Mouse (Mus musculus) urinary bladder, adult 18-20 months (tissue): ENCODE measurements around the gene Myt1l.
A peak's percentile ranks its signal among the peaks of the same experiment; 100 is the strongest.

Experiments
- DNase-seq, 2 experiments: peaks; one replicate each; pipeline ENCODE4 v3.0.0; 2022; ENCODE audit warnings: low spot score in 2 of 2, mixed read lengths in 2 of 2

Gene Myt1l

GRCm38 (mm10) chr12:29655197-29655632 lies 127.0 kb downstream of the Myt1l start:
- no peak for DNase-seq

- no peak for DNase-seq
These were observed 127.5 kb downstream of the Myt1l start for GRCm38 (mm10) chr12:29655673-29656072.

DNA sequence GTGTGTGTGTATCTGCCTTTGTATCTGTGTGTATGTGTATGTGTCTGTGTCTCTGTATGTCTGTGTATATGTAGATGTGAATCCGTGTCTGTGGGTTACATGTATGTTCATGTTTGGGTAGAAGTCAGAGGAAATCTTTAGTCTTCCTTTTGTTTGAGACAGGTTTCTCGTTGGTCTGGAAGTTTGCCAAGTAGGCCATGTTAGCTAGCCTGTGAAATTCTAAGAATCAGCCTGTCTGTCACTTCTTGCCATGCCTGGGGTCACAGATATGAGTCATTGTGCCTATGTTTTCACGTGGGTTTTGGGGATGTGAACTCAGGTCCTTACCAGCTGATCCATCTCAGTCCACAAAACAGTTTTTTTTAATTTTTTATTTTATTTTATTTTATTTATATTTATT lies 128.9 kb downstream of the Myt1l start:
- no peak for DNase-seq

DNA sequence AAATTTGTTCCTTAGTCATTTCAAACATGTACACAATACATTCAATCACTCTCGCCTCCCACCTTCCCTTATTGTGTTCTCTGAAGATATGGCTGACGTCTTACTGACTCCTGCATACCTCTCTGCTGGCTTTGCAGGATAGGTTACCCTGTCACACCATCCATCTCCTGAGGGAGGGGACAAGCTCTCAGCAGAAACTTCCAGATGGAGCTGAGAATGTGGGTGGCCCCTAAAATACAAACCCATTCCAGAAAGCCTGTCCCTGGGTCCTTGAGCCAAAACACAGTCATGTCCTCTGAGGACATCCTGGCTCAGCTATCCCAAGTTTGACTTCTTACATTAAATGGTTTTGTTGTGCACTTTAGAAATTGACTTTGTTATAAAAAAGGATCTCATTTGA lies 129.7 kb downstream of the Myt1l start:
- DNase-seq = no peak

- DNase-seq = no peak
These were observed 143.8 kb downstream of the Myt1l start for GRCm38 (mm10) chr12:29671984-29672383.

DNA sequence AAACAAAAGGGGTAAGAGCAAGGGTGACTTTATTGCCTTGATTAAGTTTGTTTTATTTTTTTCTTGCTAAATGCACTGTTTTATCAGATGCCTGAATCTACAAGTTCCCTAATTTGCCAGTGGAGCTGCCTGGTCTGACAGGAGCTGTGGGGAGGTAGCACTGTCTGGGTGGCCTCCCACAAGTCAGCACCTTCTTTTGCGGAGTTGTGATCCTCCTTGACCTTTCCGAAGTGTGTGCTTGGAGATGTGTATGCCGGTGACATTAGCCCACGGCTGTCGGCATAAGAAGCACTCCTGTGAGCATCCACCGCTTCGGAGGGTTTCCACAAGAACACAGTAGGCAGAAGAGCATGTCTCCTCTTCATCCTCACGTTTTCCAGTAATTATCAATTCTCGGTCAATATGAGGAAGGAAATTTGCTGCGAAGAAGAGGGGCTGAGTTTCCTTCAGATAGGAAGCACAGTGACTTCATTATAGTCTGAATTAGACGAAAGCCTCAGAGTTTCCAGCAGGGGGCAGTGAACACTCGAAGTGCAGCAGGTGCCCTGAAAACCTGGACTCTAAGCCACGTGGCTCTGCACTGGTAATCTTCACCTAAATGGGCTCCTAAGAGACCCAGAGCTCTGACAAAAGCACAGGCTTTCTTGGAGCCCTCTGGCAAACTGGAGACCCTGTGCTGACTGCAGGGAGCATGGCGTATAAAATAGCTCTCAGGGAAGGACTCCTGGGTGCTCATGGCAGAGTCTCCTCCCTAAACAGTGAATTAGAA lies 147.6 kb downstream of the Myt1l start:
- peak in 1 of 2 experiments; percentile 28 for DNase-seq

DNA sequence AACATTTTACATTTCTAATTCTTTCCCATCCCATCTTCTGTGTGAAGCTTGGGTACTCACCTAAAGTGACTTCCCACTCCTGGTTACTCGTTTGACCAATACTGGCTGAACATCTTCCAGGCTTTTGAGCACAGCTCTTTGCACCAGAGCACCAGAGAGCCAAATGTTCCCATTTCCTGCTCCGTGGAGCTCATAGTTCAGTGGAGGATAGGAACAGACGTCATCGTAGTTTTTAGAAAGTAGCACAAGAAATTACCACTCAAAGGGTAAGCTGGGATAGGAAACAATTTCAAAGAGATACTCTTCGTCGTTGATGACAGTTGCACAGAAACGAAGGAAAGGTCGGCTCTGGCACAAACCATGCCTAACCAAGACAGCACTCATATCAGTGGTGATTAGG lies 154.2 kb downstream of the Myt1l start:
- no peak for DNase-seq

GRCm38 (mm10) chr12:29682946-29683345 lies 154.8 kb downstream of the Myt1l start:
- no peak for DNase-seq

GRCm38 (mm10) chr12:29686241-29686640 lies 158.1 kb downstream of the Myt1l start:
- DNase-seq = no peak

- no peak for DNase-seq
These were observed 163.4 kb downstream of the Myt1l start for GRCm38 (mm10) chr12:29691566-29691965.

DNA sequence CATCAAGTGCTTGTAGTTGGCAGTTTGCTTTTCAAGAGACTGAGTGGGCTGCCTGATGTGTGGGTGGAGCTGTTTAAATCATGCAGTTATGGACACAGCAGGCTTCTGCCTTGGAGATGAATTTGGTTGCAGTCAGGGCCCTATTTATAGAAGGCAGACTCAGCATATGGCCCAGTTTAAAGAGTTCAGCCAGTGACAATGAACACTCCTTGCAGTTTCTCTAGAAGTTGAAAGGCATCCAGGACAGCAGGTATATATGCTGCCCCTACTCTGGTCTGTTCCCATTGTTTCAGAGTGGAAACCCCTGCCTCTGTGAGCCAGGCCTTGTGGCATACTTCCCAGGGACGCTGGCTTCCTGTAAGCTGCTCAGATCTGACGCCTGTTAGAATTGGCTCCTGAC lies 167.0 kb downstream of the Myt1l start:
- no peak for DNase-seq

- DNase-seq = no peak
These were observed 169.6 kb downstream of the Myt1l start for GRCm38 (mm10) chr12:29697526-29698500.

GRCm38 (mm10) chr12:29698541-29698940 lies 170.4 kb downstream of the Myt1l start:
- no peak for DNase-seq

DNA sequence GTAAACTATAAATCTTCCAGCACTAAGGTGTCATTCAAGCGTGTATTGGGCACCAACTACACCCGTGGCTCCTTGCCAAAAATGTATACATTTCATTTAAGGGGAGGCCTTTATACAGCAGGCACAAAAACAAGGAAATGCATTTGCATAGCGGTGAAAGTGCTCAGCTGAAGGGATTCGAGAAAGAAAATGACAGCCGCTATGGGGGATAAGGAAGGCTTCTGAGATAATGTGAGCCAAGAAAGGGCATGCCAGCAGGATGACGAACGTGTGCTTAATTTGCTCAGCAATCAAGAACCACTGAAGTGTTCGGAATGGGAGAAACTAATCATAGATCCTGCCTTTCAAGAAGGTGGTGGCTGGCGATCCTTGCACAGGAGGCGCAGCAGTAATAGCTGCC lies 170.8 kb downstream of the Myt1l start:
- no peak for DNase-seq

GRCm38 (mm10) chr12:29699386-29699785 lies 171.2 kb downstream of the Myt1l start:
- no peak for DNase-seq

DNA sequence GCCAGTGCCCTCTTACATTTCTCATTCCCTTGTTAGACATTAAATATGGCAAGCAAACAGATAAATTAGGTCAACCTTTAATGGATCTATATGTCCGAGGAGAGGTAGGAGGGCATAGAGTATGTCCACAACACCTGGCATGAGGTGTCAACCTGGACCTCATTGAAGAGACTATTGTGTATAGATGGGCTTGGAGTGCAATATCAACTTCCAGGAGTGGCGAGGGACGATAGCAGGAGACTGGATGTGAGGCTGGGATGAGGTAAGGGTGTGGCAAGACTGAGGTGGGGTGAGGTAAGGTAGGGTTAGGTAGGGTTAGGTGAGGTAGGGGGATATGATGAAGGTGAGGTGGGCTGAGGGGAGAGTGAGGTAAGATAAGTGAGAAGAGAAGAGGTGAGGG lies 171.8 kb downstream of the Myt1l start:
- DNase-seq = no peak

DNA sequence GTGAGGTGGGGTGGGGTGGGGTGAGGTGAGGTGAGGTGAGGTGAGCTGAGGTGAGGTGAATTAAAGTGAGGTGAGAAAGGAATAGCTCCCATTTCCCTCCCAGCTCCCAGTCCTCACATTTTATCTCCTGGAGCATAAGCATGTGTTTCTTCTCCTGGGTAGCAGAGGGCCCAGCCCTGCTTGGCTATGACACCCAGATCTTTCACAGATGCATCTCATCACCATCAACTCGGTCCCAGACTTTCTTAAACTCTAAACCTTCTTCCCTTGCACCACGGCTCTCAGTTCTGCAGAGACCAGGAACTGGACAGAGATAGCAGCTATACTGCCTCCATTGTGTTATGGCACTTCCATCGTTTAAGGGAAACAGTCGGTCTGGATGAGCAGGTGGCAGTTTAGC lies 172.9 kb downstream of the Myt1l start:
- no peak for DNase-seq

GRCm38 (mm10) chr12:29701731-29702316 lies 173.6 kb downstream of the Myt1l start:
- no peak for DNase-seq

DNA sequence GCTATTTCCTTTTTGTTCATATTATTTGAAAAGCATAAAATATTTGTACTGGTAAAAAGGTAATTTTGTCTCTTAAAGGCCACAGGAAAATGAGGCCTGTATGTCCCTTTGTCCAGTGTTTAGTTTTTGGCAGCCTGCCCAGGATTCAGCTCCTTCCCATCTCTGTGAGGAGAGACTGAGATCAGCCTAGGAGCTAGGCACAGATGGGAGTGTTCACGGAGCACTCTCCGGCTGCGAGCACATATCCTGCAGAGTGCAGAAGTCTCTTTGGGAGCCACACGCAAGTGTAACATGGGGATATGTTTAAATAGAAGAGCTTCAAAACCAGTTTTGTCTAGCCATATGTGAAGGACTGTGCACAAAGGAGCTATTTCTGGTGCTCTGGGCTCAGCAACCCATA lies 174.4 kb downstream of the Myt1l start:
- no peak for DNase-seq

DNA sequence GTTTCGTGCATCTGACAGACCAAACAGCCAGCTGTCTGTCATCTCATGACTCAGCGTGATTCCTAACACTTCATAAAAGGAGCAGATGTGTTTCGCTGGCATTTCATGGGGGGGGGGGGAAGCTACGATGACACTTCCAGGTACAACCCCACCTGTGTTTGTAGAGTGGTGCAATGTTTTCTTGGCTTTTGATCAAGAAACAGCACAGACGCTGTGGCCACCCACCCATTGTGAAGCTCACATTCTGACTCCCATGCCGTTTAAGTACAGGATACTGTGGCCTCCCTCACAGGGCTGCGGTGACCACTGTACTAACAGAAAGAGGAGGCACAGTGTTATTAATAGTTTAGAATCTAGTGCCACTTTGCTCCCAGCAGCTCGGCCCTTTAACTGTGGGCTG lies 175.4 kb downstream of the Myt1l start:
- no peak for DNase-seq

DNA sequence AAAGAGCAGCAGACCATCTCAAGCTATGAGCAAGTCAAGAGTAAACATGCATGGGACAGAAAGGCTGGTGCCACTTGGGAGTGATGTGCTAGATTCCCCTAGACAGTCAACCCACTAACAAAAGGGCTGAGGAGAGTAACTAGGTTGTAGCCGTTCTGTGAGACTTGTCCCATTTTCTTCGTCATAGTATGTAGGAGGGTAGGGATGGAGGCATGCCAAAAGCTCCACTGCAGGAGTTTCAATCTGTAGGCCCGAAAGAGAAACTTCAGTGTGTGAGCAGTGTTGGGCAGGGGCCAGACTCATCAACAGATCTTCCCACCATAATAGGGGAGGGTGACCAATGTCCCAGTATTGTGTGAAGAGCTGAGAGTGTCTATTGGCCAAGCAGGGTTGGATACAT lies 178.9 kb downstream of the Myt1l start:
- no peak for DNase-seq

DNA sequence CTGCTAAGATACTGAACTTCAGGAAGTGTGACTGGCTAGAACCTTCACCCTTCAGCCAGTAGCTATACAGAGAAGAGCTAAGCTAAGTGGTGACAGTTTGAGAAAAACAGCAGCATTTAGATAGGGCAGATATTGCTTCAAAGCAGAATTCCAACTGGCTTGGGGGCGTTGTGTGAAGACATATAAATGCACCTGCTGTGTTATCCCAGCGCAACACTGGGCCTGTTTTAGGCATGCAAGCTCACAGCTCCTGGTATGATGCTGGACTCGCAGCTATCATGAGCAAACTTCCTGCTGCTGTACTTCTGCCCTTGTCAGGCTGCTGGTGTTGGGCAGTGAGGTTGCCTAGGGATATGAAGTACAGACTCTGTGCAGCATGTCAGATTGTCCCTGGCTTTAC lies 180.0 kb downstream of the Myt1l start:
- DNase-seq = no peak
